ENCODE assay signal across 8 mouse cellular contexts in genomic region chr19:5407133-5407532, GRCm38 (mm10). TPM values are rescaled to one million over a fixed set of nuclear protein-coding genes. Genes with fewer than 3 reads are reported as not detected.
DNase-seq lines count a peak whose midpoint lies in the region; ATAC-seq lines count a peak whose summit lies in the region.

No protein-coding gene starts in this region.

- H3K4me2 ChIP-seq in limb, embryonic 11.5 days (ENCODE audit: low read depth, severe bottlenecking) = peak overlapping the region; percentile 73
- H3K4me2 ChIP-seq in midbrain, embryonic 11.5 days = peak overlapping the region; percentile 79
- H3K4me2 ChIP-seq in stomach, embryonic 15.5 days = peak overlapping the region; percentile 68

- no peaks in the 10 kb centered on the region for H3K27me3 ChIP-seq in hindbrain, embryonic 10.5 days (ENCODE audit: insufficient read depth, poor library complexity, severe bottlenecking)
- no peaks in the 10 kb centered on the region for H3K27me3 ChIP-seq in limb, embryonic 11.5 days (ENCODE audit: control insufficient read depth, insufficient read depth, low read length)
- no peaks in the 10 kb centered on the region for H3K27me3 ChIP-seq in midbrain, embryonic 11.5 days (ENCODE audit: control insufficient read depth, insufficient read depth, low read length)
- H3K27me3 ChIP-seq in stomach, embryonic 15.5 days (replicated peaks) = no peaks in the 10 kb centered on the region

- WGBS in hindbrain, embryonic 10.5 days = 20% methylated on average over 7 of the region's 7 CpGs
- 17% methylated on average over 7 of the region's 7 CpGs for WGBS in limb, embryonic 11.5 days
- WGBS in midbrain, embryonic 11.5 days = 20% methylated on average over 7 of the region's 7 CpGs
- 9% methylated on average over 7 of the region's 7 CpGs for WGBS in stomach, embryonic 15.5 days

- H3K9ac ChIP-seq in limb, embryonic 11.5 days (ENCODE audit: low read length) = peak overlapping the region; percentile 73
- peak overlapping the region; percentile 76 for H3K9ac ChIP-seq in midbrain, embryonic 11.5 days (ENCODE audit: low read length)
- peak overlapping the region; percentile 41 for H3K9ac ChIP-seq in stomach, embryonic 15.5 days

- no peaks in the 10 kb centered on the region for H3K9me3 ChIP-seq in hindbrain, embryonic 10.5 days
- no peaks in the 10 kb centered on the region for H3K9me3 ChIP-seq in limb, embryonic 11.5 days (ENCODE audit: control insufficient read depth, low read length)
- no peaks in the 10 kb centered on the region for H3K9me3 ChIP-seq in midbrain, embryonic 11.5 days (ENCODE audit: control insufficient read depth, low read length)
- H3K9me3 ChIP-seq in stomach, embryonic 15.5 days = no peaks in the 10 kb centered on the region

- peak; percentile 81 for DNase-seq in gastrocnemius, adult 18-20 months (ENCODE audit: low spot score)
- DNase-seq in gastrocnemius, postnatal 25 days = no peak
- peak; percentile 79 for DNase-seq in brain, adult 2 months (ENCODE audit: low read depth, low spot score)
- peak; percentile 63 for DNase-seq in hindbrain, embryonic 10.5 days (ENCODE audit: low spot score)
- DNase-seq in limb, embryonic 11.5 days (ENCODE audit: low spot score) = peak; percentile 77
- peak; percentile 93 for DNase-seq in midbrain, embryonic 11.5 days (ENCODE audit: low spot score, missing footprints)

- H3K4me3 ChIP-seq in hindbrain, embryonic 10.5 days = peak overlapping the region; percentile 65
- H3K4me3 ChIP-seq in limb, embryonic 11.5 days (ENCODE audit: low read depth, low read length) = peak overlapping the region; percentile 47
- peak overlapping the region; percentile 53 for H3K4me3 ChIP-seq in midbrain, embryonic 11.5 days (ENCODE audit: low read depth, low read length)
- peak overlapping the region; percentile 56 for H3K4me3 ChIP-seq in stomach, embryonic 15.5 days (replicated peaks)

- peak overlapping the region; percentile 91 for H3K27ac ChIP-seq in hindbrain, embryonic 10.5 days
- H3K27ac ChIP-seq in limb, embryonic 11.5 days (replicated peaks; ENCODE audit: low read depth, low read length) = peak overlapping the region; percentile 86
- H3K27ac ChIP-seq in midbrain, embryonic 11.5 days (ENCODE audit: low read depth, low read length) = peak overlapping the region; percentile 69
- peak overlapping the region; percentile 93 for H3K27ac ChIP-seq in stomach, embryonic 15.5 days

- peaks cover 4% of the 10 kb centered on the region; the same call in 1 of the 2 replicates for H3K36me3 ChIP-seq in hindbrain, embryonic 10.5 days
- H3K36me3 ChIP-seq in limb, embryonic 11.5 days (ENCODE audit: control insufficient read depth, insufficient read depth, low read length) = no peaks in the 10 kb centered on the region
- H3K36me3 ChIP-seq in midbrain, embryonic 11.5 days (ENCODE audit: control insufficient read depth, insufficient read depth, low read length) = no peaks in the 10 kb centered on the region
- no peaks in the 10 kb centered on the region for H3K36me3 ChIP-seq in stomach, embryonic 15.5 days

- H3K4me1 ChIP-seq in hindbrain, embryonic 10.5 days (replicated peaks) = peaks cover 22% of the 10 kb centered on the region
- H3K4me1 ChIP-seq in limb, embryonic 11.5 days (ENCODE audit: control insufficient read depth, insufficient read depth, low read length) = 0 out of 2 replicates have a peak, but pooled peaks cover 5% of the 10 kb centered on the region
- H3K4me1 ChIP-seq in midbrain, embryonic 11.5 days (ENCODE audit: control insufficient read depth, insufficient read depth, low read length) = peaks cover 11% of the 10 kb centered on the region
- H3K4me1 ChIP-seq in stomach, embryonic 15.5 days = peaks cover 4% of the 10 kb centered on the region; the same call in 1 of the 2 replicates

- peak; percentile 84 for ATAC-seq in erythroblast, adult 5-6 weeks (replicated peaks; ENCODE audit: low FRiP score, poor library complexity, severe bottlenecking)
- no peak for ATAC-seq in limb, embryonic 11.5 days (ENCODE audit: insufficient number of reproducible peaks, low FRiP score, low TSS enrichment, low read depth)
- ATAC-seq in midbrain, embryonic 11.5 days (ENCODE audit: low FRiP score) = peak; percentile 41; the same call in 1 of the 2 replicates
- peak; percentile 42 for ATAC-seq in stomach, embryonic 15.5 days (ENCODE audit: insufficient read depth, low FRiP score, low read depth)

RNA-seq across cellular contexts. Expression of gene Tsga10ip, which starts 4.8 kb away (rescaled TPM):
- 1 to 10 TPM; 1.2 to 1.3 TPM for total RNA-seq in gastrocnemius, adult 18-20 months (2021)
- total RNA-seq in gastrocnemius, postnatal 25 days (2021) = 1 to 10 TPM in 1 of 2 experiments, not detected in 1; 1.2 TPM
- total RNA-seq in erythroblast, adult 5-6 weeks (2015; ENCODE audit: low replicate concordance) = 2.5 TPM in 1 of 2 replicates, not detected in the other
- not detected in 2 replicates for total RNA-seq in erythroblast, adult 5-6 weeks (2017; ENCODE audit: low replicate concordance)
- polyA plus RNA-seq in hindbrain, embryonic 10.5 days (2016; fragmentation: Nextera tagmentation; extraction: Ambion mirVana) = 0.44 and 0.58 TPM in 2 replicates
- polyA plus RNA-seq in limb, embryonic 11.5 days (2014; fragmentation: Nextera tagmentation; extraction: Ambion mirVana) = not detected in 2 replicates
- polyA plus RNA-seq in midbrain, embryonic 11.5 days (2014; fragmentation: Nextera tagmentation; extraction: Ambion mirVana) = not detected in 2 replicates
- polyA plus RNA-seq in stomach, embryonic 15.5 days (2015; fragmentation: Nextera tagmentation; extraction: Ambion mirVana) = 8.3 and 12.9 TPM in 2 replicates

RNA-seq across cellular contexts. Expression of gene Drap1, which starts 17.6 kb away (rescaled TPM):
- total RNA-seq in gastrocnemius, adult 18-20 months (2021) = 100 to 1,000 TPM; 587 to 651 TPM
- total RNA-seq in gastrocnemius, postnatal 25 days (2021) = 100 to 1,000 TPM; 473 to 502 TPM
- 15.0 and 32.4 TPM in 2 replicates for total RNA-seq in erythroblast, adult 5-6 weeks (2015; ENCODE audit: low replicate concordance)
- total RNA-seq in erythroblast, adult 5-6 weeks (2017; ENCODE audit: low replicate concordance) = 15.8 and 18.0 TPM in 2 replicates
- 223 and 271 TPM in 2 replicates for polyA plus RNA-seq in hindbrain, embryonic 10.5 days (2016; fragmentation: Nextera tagmentation; extraction: Ambion mirVana)
- 216 and 243 TPM in 2 replicates for polyA plus RNA-seq in limb, embryonic 11.5 days (2014; fragmentation: Nextera tagmentation; extraction: Ambion mirVana)
- polyA plus RNA-seq in midbrain, embryonic 11.5 days (2014; fragmentation: Nextera tagmentation; extraction: Ambion mirVana) = 187 and 204 TPM in 2 replicates
- polyA plus RNA-seq in stomach, embryonic 15.5 days (2015; fragmentation: Nextera tagmentation; extraction: Ambion mirVana) = 210 and 222 TPM in 2 replicates

RNA-seq across cellular contexts. Expression of gene AI837181, which starts 17.8 kb away (rescaled TPM):
- 10 to 100 TPM; 32.9 to 36.2 TPM for total RNA-seq in gastrocnemius, adult 18-20 months (2021)
- 10 to 100 TPM; 32.1 to 33.5 TPM for total RNA-seq in gastrocnemius, postnatal 25 days (2021)
- total RNA-seq in erythroblast, adult 5-6 weeks (2015; ENCODE audit: low replicate concordance) = 14.8 and 16.1 TPM in 2 replicates
- 5.3 and 7.7 TPM in 2 replicates for total RNA-seq in erythroblast, adult 5-6 weeks (2017; ENCODE audit: low replicate concordance)
- polyA plus RNA-seq in hindbrain, embryonic 10.5 days (2016; fragmentation: Nextera tagmentation; extraction: Ambion mirVana) = 53.8 and 63.9 TPM in 2 replicates
- polyA plus RNA-seq in limb, embryonic 11.5 days (2014; fragmentation: Nextera tagmentation; extraction: Ambion mirVana) = 43.8 and 47.7 TPM in 2 replicates
- polyA plus RNA-seq in midbrain, embryonic 11.5 days (2014; fragmentation: Nextera tagmentation; extraction: Ambion mirVana) = 31.6 and 33.1 TPM in 2 replicates
- 47.8 and 49.4 TPM in 2 replicates for polyA plus RNA-seq in stomach, embryonic 15.5 days (2015; fragmentation: Nextera tagmentation; extraction: Ambion mirVana)

RNA-seq across cellular contexts. Expression of gene Sart1, which starts 18.6 kb away (rescaled TPM):
- 10 to 100 TPM; 36.5 to 38.8 TPM for total RNA-seq in gastrocnemius, adult 18-20 months (2021)
- total RNA-seq in gastrocnemius, postnatal 25 days (2021) = 10 to 100 TPM; 29.0 to 36.5 TPM
- total RNA-seq in erythroblast, adult 5-6 weeks (2015; ENCODE audit: low replicate concordance) = 28.4 and 63.2 TPM in 2 replicates
- 28.5 and 48.2 TPM in 2 replicates for total RNA-seq in erythroblast, adult 5-6 weeks (2017; ENCODE audit: low replicate concordance)
- 82.7 and 93.2 TPM in 2 replicates for polyA plus RNA-seq in hindbrain, embryonic 10.5 days (2016; fragmentation: Nextera tagmentation; extraction: Ambion mirVana)
- polyA plus RNA-seq in limb, embryonic 11.5 days (2014; fragmentation: Nextera tagmentation; extraction: Ambion mirVana) = 87.1 and 92.5 TPM in 2 replicates
- 74.0 and 81.0 TPM in 2 replicates for polyA plus RNA-seq in midbrain, embryonic 11.5 days (2014; fragmentation: Nextera tagmentation; extraction: Ambion mirVana)
- 74.8 and 75.3 TPM in 2 replicates for polyA plus RNA-seq in stomach, embryonic 15.5 days (2015; fragmentation: Nextera tagmentation; extraction: Ambion mirVana)

RNA-seq across cellular contexts. Expression of gene Banf1, which starts 40.2 kb away (rescaled TPM):
- 100 to 1,000 TPM; 127 to 128 TPM for total RNA-seq in gastrocnemius, adult 18-20 months (2021)
- 100 to 1,000 TPM; 114 to 122 TPM for total RNA-seq in gastrocnemius, postnatal 25 days (2021)
- total RNA-seq in erythroblast, adult 5-6 weeks (2015; ENCODE audit: low replicate concordance) = 77.5 and 144 TPM in 2 replicates
- total RNA-seq in erythroblast, adult 5-6 weeks (2017; ENCODE audit: low replicate concordance) = 5.9 and 14.1 TPM in 2 replicates
- 539 and 565 TPM in 2 replicates for polyA plus RNA-seq in hindbrain, embryonic 10.5 days (2016; fragmentation: Nextera tagmentation; extraction: Ambion mirVana)
- 522 and 532 TPM in 2 replicates for polyA plus RNA-seq in limb, embryonic 11.5 days (2014; fragmentation: Nextera tagmentation; extraction: Ambion mirVana)
- polyA plus RNA-seq in midbrain, embryonic 11.5 days (2014; fragmentation: Nextera tagmentation; extraction: Ambion mirVana) = 477 and 512 TPM in 2 replicates
- 433 and 441 TPM in 2 replicates for polyA plus RNA-seq in stomach, embryonic 15.5 days (2015; fragmentation: Nextera tagmentation; extraction: Ambion mirVana)
